Mouse (Mus musculus) heart, adult 8-10 months (tissue): ENCODE data around the gene Ipo13. TPM values are rescaled to one million over a fixed set of nuclear protein-coding genes. Genes with fewer than 3 reads are reported as not detected.

Experiments
- DNase-seq: peaks from one replicate; pipeline ENCODE4 v3.0.0; 2022; ENCODE audit warnings: low spot score
- total RNA-seq, 4 experiments: library from RNA; stranded (reverse); gene quantifications; 2 replicates each; pipeline ENCODE4 v1.2.4; 2022

Gene Ipo13
- total RNA-seq, 4 experiments from 2014 or later, result 58.9 to 86.0 (median 75.4) TPM

GRCm38 (mm10) chr4:117882701-117883691 lies 31.8 kb downstream of the Ipo13 start, which contains the start of gene B4galt2:
Gene B4galt2, minus strand, starts transcription at chr4:117883487.
- no peak for DNase-seq

GRCm38 (mm10) chr4:117878703-117879102 lies 36.1 kb downstream of the Ipo13 start:
- no peak for DNase-seq

GRCm38 (mm10) chr4:117878301-117878700 lies 36.5 kb downstream of the Ipo13 start:
- DNase-seq, result no peak

GRCm38 (mm10) chr4:117873615-117874014 lies 41.2 kb downstream of the Ipo13 start:
- no peak for DNase-seq

GRCm38 (mm10) chr4:117872471-117872886 lies 42.3 kb downstream of the Ipo13 start, which contains the start of gene Ccdc24:
Gene Ccdc24, minus strand, starts transcription at chr4:117872557.
- DNase-seq, result no peak

- no peak for DNase-seq
Observed at GRCm38 (mm10) chr4:117871787-117872186, 43.0 kb downstream of the Ipo13 start.

- no peak for DNase-seq
Observed at GRCm38 (mm10) chr4:117870437-117870836, 44.4 kb downstream of the Ipo13 start.

- no peak for DNase-seq
Observed at GRCm38 (mm10) chr4:117869317-117869716, 45.5 kb downstream of the Ipo13 start.

GRCm38 (mm10) chr4:117867823-117868222 lies 47.0 kb downstream of the Ipo13 start:
- peak; percentile 35 for DNase-seq

GRCm38 (mm10) chr4:117867000-117867399 lies 47.8 kb downstream of the Ipo13 start:
- DNase-seq, result no peak

GRCm38 (mm10) chr4:117866083-117866482 lies 48.7 kb downstream of the Ipo13 start:
- DNase-seq, result peak; percentile 56

- DNase-seq, result no peak
Observed at GRCm38 (mm10) chr4:117862823-117863222, 52.0 kb downstream of the Ipo13 start.

- DNase-seq, result no peak
Observed at GRCm38 (mm10) chr4:117860570-117860969, 54.2 kb downstream of the Ipo13 start.

- DNase-seq, result no peak
Observed at GRCm38 (mm10) chr4:117858794-117859193, 56.0 kb downstream of the Ipo13 start.

GRCm38 (mm10) chr4:117855146-117855545 lies 59.7 kb downstream of the Ipo13 start:
- no peak for DNase-seq

- DNase-seq, result no peak
Observed at GRCm38 (mm10) chr4:117852152-117852868, 62.5 kb downstream of the Ipo13 start.

GRCm38 (mm10) chr4:117850871-117851270 lies 63.9 kb downstream of the Ipo13 start:
- DNase-seq, result peak; percentile 69

- no peak for DNase-seq
Observed at GRCm38 (mm10) chr4:117850176-117850575, 64.6 kb downstream of the Ipo13 start.

GRCm38 (mm10) chr4:117849506-117849905 lies 65.3 kb downstream of the Ipo13 start:
- DNase-seq, result no peak

GRCm38 (mm10) chr4:117849063-117849462 lies 65.7 kb downstream of the Ipo13 start:
- no peak for DNase-seq

- DNase-seq, result no peak
Observed at GRCm38 (mm10) chr4:117847011-117847410, 67.8 kb downstream of the Ipo13 start.

- no peak for DNase-seq
Observed at GRCm38 (mm10) chr4:117846261-117846660, 68.5 kb downstream of the Ipo13 start.
